Mouse (Mus musculus): ENCODE results near the gene Daw1.

DNA sequence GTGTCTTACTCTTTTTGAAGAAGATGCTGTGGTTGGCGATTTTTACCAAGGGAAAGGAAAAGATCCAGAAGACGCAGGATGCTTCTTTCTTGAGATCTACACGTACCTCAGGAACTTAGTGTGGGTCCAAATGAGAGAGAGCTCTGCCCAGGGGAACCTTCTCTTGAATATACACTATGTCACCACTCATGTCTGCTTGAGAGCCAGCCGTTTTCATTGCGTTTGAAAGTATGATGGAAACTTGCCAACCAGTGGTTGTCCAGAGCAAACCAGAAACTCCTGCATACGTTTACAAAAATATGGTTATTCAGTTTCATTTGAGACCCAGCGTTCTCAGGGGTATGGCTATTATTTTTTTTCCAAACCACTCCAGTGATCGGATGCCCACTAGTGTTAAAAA lies 18.0 kb upstream of the Daw1 start:
- TF ChIP-seq TCF12 (IDR thresholded peaks at IDR 0.05; ENCODE audit: insufficient read depth, poor library complexity, severe bottlenecking) = no peak
- no peak for TF ChIP-seq POLR2A (IDR thresholded peaks at IDR 0.05; ENCODE audit: insufficient read length, low read depth)

All from myocyte (in vitro differentiated cells).